Mouse (Mus musculus): ENCODE measurements around the gene Olfr401.
"Not testable (repeated sequence)": the region's sequence is repeated elsewhere in the genome, so short reads cannot be mapped to it uniquely, and the experiment has no call there.

Gene Olfr401

GRCm38 (mm10) chr11:74113412-74113811 is at the start of gene Olfr401:
Gene Olfr401, plus strand, starts transcription at chr11:74113712.
- no peak for DNase-seq

DNA sequence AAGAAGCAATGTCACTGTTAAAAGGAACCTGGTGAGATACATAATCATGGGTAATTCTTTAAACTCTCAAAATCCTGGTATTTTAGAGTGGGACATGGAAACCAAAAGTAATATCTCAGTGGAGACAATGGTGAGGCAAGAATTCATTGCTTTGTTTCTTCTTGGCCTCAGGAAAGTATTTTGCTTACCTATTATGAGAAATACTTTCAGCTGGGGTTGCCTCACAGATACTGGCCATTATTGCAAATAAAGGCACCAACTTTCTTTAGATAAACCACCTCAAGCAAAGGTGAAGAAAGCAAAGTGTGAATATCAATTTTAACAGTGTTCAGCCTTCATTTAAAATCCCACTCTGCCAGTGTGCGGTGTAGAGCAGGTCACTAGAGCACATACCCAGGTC is 43.9 kb upstream of the Olfr401 start, which contains the start of gene Zfp616:
Gene Zfp616, plus strand, starts transcription at position 301 of the 400 bp plus-strand sequence.
- DNase-seq: no peak

- no peak for DNase-seq
Observed at GRCm38 (mm10) chr11:74100724-74101123, 12.8 kb upstream of the Olfr401 start.

DNA sequence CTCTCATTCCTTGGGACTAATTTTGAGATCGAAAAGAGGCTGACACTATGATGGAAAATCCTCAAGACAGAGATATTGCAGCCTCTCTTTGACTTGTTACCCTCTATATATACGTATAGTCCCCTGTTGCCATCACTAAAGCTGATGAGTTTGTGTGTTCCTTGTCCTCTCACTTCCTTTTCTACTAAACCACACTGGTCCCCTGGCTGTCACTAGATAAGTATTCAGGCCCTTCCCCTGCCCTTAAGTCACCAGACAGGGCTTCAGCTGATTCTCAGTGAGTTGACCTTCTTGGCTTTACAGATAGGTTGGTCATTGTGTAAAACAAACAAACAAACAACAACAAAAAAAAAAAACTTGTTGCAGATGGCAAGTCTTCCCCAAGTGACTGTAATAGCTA is 12.0 kb upstream of the Olfr401 start:
- no peak for DNase-seq

- no peak for DNase-seq
Observed at GRCm38 (mm10) chr11:74105066-74105465, 8.4 kb upstream of the Olfr401 start.

DNA sequence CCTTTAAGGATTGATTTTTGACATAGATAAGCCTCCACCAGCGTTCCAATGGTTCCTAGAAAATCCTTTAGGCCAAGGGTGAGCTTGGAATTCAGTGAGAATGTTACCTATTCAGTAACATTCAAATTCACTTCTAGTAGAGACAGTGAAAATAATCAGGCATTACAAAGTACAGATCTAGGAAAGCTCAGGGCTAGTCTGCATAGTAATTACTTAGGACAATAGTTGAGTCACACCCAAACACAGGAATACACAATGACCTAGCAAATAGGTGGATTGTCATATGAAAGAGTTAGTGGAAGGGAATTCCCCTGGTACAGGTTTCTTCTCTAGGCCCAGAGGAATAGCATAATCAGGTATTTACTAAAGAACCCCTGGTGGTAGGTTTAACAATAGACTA is 26.5 kb downstream of the Olfr401 start:
- not testable (repeated sequence) for DNase-seq

- no peak for DNase-seq
Observed at GRCm38 (mm10) chr11:74145866-74146265, 32.4 kb downstream of the Olfr401 start.

DNA sequence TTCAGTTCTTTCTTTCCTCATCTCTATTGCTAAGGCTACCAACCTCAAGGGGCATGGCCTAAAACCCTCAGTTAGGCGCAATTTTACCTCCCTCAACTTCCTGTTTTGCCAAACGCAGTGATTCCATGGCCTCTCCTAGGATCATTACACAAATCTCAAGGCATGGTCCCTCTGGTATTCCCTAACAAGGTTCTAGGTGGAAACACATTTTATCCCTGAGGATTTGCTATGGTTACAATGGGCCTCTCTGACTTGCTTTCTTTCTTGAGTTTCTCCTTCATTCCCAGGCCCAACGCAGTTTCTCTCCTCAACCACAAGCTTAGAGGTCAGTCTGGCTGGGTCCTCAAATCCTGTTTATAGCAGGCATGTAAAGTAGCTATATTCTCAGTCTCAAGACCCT is 39.7 kb downstream of the Olfr401 start, which contains the start of gene Olfr402:
Gene Olfr402, plus strand, starts transcription at position 301 of the 400 bp plus-strand sequence.
- DNase-seq: no peak

- no peak for DNase-seq
Observed at GRCm38 (mm10) chr11:74168771-74169170, 55.3 kb downstream of the Olfr401 start.

Data from cerebellum, adult 11 months (tissue).